Mouse (Mus musculus): ENCODE data around the gene Mamdc4.
A peak's percentile ranks its signal among the peaks of the same experiment; 100 is the strongest.

Gene Mamdc4

DNA sequence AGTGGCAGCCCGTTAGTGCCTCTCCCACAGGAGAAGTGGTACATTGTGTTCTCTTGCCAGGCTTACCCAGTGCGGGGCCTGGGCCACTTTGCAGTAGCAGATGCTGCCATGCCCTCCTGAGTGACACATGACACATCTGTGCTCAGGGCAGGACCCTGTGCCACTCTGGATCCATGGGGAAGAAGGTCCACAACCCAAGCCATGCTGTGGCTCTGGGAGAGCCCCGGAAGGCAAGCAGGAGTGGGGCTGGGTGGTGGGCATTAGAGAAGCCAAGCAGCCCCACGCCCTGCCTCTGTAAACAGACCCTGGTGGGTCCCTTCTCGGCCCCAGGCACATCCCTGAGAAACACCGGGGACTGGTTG, 8.5 kb upstream of the Mamdc4 start:
- no peak for DNase-seq (ENCODE audit: extremely low read depth, insufficient read length, low spot score)

- DNase-seq (ENCODE audit: extremely low read depth, insufficient read length, low spot score), result no peak
Observed at GRCm38 (mm10) chr2:25582466-25583119, 7.9 kb upstream of the Mamdc4 start.

- no peak for DNase-seq (ENCODE audit: extremely low read depth, insufficient read length, low spot score)
Observed at GRCm38 (mm10) chr2:25581901-25582301, 7.3 kb upstream of the Mamdc4 start.

DNA sequence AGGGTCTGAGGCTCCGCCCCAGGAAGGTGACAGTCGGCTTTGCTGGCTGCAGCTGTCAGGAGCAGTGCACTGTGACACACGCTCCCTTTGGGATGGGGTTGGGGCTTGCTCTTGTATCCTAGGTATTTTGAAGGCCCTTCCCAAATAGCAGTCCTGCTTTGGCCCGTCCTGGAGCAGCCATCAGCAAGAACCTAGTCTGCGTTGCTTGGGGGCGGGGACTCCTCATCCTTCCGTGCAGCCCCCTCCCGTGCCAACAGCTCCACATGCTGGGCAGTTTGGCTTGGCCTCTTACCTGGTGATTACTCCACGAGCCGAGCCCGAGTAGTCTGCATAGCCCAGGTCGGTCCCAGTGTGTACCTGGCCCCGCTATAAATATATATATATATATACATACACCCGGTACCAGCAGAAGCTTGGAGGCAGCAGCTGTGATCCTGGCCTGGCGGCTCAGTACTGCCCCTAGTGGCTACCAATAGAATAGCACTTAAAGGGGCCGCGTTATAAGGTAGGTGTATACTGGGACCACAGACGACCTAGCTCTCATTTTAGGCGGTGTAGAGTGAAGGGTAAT, 6.7 kb upstream of the Mamdc4 start, which contains the start of gene Ajm1:
Gene Ajm1, minus strand, starts transcription at position 464 of the 571 bp plus-strand sequence.
- peak; percentile 42 for DNase-seq (ENCODE audit: extremely low read depth, insufficient read length, low spot score)

- no peak for DNase-seq (ENCODE audit: extremely low read depth, insufficient read length, low spot score)
Observed at GRCm38 (mm10) chr2:25580621-25581101, 6.0 kb upstream of the Mamdc4 start.

- no peak for DNase-seq (ENCODE audit: extremely low read depth, insufficient read length, low spot score)
Observed at GRCm38 (mm10) chr2:25579737-25580460, 5.3 kb upstream of the Mamdc4 start.

DNA sequence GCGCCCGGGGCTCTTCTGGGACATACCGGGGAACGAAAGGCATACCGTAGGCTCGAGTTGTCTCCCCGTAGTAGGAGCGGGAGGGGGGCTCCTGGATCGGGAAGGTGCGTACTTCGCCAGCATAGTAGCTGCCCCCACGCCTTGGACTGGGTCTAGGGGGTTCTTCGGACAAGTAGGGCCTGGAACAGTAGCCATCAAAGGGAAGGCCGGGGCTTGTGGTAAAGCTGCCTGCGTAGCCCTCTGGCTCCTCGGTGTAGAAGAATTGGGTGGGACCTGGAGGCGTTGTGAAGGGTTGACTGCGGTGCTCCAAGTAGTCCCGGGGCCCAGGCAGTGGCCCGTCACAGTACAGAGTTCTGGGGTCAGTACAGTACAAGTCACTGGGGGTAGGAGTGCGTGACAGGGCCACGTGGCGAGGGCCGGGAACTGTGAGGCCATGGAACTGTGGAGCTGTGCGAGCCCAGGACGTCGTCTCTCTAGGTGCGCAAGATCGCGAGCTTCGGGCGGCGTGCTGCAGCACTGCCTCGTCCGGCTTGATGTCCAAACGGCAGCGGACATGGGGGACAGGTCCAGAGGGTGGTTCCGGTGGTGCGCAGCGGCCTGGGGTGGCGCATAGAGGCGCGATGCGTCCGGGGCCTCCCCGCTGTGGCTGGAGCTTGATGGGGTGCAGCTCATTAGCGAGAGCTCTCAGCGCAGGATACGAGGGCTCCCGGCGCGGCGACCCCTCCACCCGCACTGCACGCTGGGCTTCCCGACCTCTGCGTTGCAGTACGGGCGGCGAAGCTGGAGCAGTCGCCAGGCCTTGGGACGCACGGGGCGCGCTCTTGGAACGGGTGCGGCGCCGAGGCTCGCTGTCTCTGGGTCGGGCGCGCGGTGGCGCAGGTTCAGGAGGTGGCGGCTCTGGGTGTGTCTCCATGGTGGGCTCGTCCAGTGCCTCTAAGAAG, 4.4 kb upstream of the Mamdc4 start:
- DNase-seq (ENCODE audit: extremely low read depth, insufficient read length, low spot score), result no peak

- no peak for DNase-seq (ENCODE audit: extremely low read depth, insufficient read length, low spot score)
Observed at GRCm38 (mm10) chr2:25577951-25578795, 3.5 kb upstream of the Mamdc4 start.

DNA sequence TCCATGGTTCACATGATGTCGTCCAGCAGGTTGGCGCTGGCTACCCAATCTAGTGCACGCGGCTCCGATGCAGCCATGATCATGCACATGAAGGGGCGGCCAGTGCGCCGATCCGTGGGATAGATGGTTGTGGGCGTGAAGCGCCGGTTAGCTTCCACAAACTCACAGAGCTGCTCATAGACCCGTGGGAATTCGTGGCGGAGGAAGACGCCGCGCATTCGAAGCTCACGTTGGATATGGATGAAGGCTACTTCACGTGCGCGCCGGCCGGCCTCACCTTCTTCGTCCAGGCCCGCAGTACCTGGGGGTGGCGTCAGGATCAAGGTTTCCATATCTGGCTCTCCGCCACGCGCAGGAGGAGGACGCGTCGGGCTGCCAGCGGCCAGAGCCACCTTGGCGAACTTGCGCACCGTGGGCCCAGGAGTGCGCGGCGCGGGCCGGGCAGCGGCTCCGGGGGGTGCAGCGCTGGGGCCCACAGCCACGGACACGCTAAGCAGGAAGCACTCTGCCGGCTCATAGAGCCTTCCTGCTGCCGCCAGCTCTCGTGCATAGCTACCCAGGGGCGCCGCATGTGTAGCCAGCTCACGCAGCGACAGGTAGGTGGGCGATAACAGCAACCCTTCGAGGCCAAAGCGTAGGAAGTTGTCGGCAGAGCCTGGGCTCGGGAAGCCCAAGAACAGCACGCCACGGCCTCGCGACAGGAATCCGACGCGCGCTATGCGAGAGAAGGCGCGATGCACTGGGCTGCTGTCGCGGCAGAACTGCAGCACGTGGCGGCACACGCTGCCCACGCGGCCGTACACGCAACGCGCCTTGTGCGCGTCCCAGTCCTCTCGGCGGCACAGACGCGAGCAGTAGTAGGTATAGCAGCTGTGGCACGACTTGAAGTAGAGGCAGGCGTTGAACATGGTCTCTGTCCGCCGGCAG, 2.6 kb upstream of the Mamdc4 start:
- DNase-seq (ENCODE audit: extremely low read depth, insufficient read length, low spot score), result no peak

- no peak for DNase-seq (ENCODE audit: extremely low read depth, insufficient read length, low spot score)
Observed at GRCm38 (mm10) chr2:25576028-25576850, 1.6 kb upstream of the Mamdc4 start.

- peak; percentile 72 for DNase-seq (ENCODE audit: extremely low read depth, insufficient read length, low spot score)
Observed at GRCm38 (mm10) chr2:25575432-25576027, 885 bp upstream of the Mamdc4 start.

DNA sequence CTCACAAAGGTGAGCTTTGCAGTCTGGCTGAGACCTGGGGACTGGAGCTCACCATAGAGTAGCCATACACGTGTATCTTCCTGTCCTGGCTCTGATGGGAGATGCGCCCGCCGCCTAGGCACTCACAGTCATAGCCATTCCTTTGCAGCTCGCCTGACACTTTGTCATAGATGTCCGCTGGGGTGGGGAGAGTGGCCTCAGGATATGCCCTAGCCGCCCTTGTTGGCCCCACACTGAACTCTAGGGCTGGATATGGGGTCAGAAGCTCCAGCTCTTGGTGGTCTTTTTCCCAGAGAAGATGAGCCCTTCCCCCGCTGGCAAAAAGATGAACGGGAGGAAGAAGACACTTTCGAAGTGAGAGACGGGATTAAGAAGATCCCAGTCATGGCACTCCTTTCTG, 509 bp downstream of the Mamdc4 start:
- no peak for DNase-seq (ENCODE audit: extremely low read depth, insufficient read length, low spot score)

- no peak for DNase-seq (ENCODE audit: extremely low read depth, insufficient read length, low spot score)
Observed at GRCm38 (mm10) chr2:25573068-25573467, 1.6 kb downstream of the Mamdc4 start.

GRCm38 (mm10) chr2:25571221-25571620, 3.4 kb downstream of the Mamdc4 start:
- DNase-seq (ENCODE audit: extremely low read depth, insufficient read length, low spot score), result no peak

DNA sequence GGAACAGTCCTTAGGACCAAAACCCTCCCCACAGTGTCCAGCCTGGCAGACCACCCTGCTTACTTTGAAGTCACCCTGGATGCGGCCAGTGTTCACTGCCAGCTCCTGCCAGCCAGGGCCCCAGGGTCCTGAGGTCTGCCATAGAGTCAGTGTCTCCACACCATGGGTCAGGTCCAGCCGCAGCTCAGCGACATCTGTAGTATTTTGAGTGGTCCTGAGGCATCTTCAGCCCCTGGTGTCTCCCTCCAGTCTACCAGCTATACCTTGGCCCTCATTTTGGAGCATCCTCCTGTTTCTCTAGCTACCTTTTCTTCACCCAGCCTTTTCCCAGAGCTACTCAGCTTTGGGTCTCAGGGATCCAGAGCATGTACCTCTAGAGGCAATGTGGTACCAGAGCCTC, 5.3 kb downstream of the Mamdc4 start:
- no peak for DNase-seq (ENCODE audit: extremely low read depth, insufficient read length, low spot score)

DNA sequence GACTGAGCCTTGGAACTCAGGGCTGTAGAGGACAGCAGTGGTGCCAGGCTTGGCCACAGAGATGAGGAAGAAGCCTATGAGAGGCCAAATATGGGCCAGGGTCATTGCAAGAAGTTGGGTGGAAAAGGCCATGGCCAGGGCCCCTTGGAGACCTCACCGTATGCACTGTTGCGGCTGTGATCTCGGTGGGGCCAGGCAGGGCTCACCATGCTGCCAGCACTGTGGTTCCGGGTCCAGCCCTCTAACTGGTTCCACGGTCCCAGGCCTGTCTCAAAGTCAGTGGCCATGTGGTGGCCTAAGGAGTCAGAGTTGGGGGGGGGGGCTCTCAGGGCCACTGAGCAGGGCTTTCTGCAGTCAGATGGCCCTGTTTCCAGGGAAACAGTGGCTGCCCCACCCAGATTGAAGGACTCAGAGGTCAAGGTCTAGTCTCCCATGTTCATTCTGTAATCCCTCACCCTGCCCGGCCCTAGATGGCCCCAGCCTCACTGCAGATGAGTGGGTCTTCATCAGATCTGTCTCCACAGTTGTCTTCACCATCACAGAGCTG, 6.1 kb downstream of the Mamdc4 start:
- DNase-seq (ENCODE audit: extremely low read depth, insufficient read length, low spot score), result no peak

DNA sequence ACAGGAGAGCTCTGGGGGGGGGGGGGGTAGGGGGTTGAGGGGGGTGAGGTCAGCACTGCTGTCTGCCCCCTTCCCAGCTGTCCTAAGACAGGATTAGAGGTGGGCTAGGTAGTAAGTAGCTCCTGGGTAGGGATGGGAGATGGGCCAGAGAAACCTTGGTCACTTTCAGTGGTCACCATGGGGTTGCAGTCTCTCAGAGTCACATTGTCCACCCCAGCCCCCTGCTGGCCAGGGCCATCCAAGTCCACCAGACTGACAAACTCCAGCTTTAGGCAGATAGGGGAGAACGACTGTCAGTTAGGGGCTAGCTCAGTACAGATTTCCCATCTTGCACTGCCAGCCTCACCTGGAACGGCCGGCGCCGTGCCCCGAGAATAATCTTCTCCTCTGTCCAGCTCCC, 8.1 kb downstream of the Mamdc4 start:
- no peak for DNase-seq (ENCODE audit: extremely low read depth, insufficient read length, low spot score)
